Mouse (Mus musculus) adrenal gland, adult 2 months (tissue): ENCODE results near the gene Trip12. TPM values are rescaled to one million over a fixed set of nuclear protein-coding genes. Genes with fewer than 3 reads are reported as not detected.

ENCODE experiments used
- microRNA-seq, 2 experiments: library from miRNA; unstranded; fragments of <30 nt; microRNA quantifications; one replicate each; pipeline ENCODE4 v1.2.0; 2021
- polyA plus RNA-seq: library from polyadenylated mRNA; depleted of rRNA; stranded (reverse); fragments of >200 nt; gene quantifications from 2 replicates; pipeline ENCODE4 v1.2.3, GENCODE M21; 2012; rRNA removed
- total RNA-seq, 2 experiments: library from RNA; stranded (reverse); gene quantifications; 2 replicates each; pipeline ENCODE4 v1.2.3; 2021

Gene Trip12
- total and polyA plus RNA-seq, 3 experiments = 5.1 to 259 (median 193) TPM

Small RNAs within 50 kb of the gene (microRNA-seq; reads per million reads assigned to microRNA genes)
- 3.5 to 10.8 reads per million in 2 experiments for gene Mir5126

Other genes starting within 250 kb of the Trip12 start
- gene Dner, start 144.3 kb downstream of the Trip12 start, total RNA-seq = 1 to 10 TPM; 3.4 to 4.2 TPM
- gene Dner, start 144.3 kb downstream of the Trip12 start, polyA plus RNA-seq = 9.0 and 12.1 TPM in 2 replicates
- gene Fbxo36, start 675 bp downstream of the Trip12 start, total RNA-seq = 10 to 100 TPM; 13.9 to 16.7 TPM
- 7.6 and 8.9 TPM in 2 replicates for gene Fbxo36, start 675 bp downstream of the Trip12 start, polyA plus RNA-seq
- gene Slc16a14, start 94.6 kb upstream of the Trip12 start, total RNA-seq = 10 to 100 TPM in 1 of 2 experiments, under 1 TPM in 1; 0.81 to 18.7 TPM
- 0.37 and 0.48 TPM in 2 replicates for gene Slc16a14, start 94.6 kb upstream of the Trip12 start, polyA plus RNA-seq